Mouse (Mus musculus): ENCODE data around the gene Slc19a2.
"Not testable (repeated sequence)": the region's sequence is repeated elsewhere in the genome, so short reads cannot be mapped to it uniquely, and the experiment has no call there.

The Slc19a2 gene

DNA sequence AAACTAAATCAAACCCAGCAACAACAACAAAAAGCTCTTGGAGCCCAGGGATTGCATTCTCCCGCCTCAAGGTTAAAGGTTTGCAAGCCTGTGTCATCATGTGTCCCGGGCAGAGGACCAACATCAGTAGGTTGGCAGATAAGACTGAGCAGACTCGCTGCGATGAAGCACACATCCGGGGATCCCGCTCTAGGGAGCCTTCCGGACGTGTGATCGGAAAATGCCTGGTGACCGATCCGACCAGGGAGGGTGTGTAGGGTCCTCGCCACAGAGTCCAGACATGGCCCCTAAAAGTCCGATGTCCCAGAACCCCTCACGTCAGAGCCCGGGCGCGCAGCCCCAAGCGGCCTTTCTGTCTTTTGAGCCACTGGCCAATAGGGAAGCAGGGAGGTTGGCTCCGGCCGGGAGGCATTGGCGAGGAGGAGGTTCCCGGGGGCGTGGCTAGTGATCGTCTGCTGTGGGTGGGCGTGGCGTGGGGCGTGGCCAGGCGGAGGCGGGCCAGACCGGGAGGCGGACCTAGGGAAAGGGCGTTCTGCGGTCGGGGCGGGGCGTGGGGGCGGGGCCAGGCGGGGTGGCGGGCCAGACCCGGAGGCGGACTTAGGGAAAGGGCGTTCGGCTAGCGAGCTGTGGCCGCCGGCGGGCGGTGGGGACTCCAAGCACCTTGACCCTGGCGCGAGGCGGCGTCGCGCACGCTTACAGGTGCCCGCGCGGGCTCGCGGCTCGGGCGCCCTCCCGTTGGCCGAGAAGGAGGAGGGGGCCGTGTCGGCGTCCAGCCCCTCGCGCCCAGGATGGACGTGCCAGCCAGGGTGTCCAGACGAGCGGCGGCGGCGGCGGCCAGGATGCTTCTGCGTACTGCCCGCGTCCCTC lies at the start of gene Slc19a2:
Gene Slc19a2, plus strand, starts transcription at position 582 of the 867 bp plus-strand sequence.
- in situ Hi-C loops (cut with MboI, MseI): no loop called here

DNA sequence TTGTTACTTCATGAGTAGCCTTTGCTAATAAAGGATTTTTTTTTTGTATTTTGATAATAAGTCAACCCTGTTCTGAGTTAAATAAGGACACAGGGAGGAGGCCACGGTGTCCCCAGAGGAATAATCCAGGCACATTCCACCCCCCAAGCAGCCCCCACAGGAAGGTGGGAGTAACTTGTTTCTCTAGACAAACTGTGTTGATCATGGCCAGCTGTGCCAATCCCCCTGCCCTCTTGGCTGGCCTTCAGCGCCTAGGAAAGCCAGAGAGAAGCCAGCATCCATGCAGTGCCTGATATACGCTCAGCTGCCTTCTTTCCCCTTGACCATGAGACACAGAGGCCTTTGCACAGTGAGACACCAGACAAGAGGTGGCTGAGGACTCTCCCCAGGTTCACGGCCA lies 49.3 kb upstream of the Slc19a2 start:
- in situ Hi-C loops (cut with MboI, MseI): no loop called here

DNA sequence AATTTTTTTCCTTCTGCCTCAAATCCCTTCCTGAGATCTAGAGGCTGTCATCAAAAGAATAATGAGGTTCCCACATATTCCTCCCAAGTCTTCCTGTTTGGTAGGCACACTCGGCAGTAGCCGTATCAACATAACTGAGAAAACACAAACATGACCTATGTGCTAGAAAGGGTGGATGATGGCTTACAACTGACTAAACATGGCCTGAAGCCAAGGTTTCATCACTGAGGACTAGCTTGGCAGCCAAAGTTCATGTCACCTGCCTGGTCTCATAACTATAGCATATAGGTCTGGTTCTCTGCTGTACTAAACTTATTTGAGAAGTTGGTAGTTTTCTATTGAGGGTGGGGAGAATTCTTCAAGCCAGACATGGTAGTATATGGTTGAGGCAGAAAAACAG lies 40.4 kb upstream of the Slc19a2 start:
- in situ Hi-C loops (cut with MboI, MseI): loop anchor here in 1 of 2 experiments (10.0 kb wide), 1 partner anchor 1746 kb away; no protein-coding TSS in a partner anchor

DNA sequence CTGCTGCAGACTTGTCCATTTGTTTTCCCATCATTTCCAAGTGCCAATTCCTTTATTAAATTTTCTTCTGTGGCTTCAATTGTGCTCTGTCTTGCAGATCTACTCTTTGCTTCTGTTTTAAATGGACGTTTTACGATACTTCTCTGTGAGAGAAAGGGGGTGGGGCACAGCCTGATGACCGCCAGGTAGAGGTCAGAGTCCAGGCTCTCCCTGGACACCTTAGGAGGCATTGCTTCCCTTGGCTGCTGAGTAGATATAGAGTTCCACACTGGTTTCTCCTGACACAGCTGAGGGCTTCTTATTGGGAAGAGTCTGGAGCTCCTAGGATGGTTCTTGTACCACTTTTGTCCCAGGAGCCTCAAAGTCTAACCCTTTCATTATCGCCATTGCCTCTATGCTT lies 37.9 kb upstream of the Slc19a2 start:
- in situ Hi-C loops (cut with MboI, MseI): no loop called here

DNA sequence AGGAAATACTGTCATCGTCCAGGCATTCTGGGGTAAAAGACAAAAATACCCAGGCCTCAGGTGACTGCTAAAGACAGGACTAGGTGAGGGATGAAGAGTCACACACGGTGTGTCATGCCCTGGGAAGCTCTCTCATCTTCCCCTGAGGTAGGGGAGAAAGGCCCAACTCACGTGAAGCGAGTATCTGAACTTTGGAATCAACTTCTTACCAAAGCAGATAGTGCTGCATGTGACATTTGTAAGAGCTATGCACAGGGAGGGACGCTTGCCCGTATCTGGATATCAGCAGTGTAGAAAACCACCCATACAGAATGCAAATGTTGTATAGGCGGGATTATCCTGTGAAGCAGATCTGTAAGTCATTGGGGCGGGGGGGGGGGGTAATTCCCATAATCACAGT lies 36.2 kb upstream of the Slc19a2 start:
- in situ Hi-C loops (cut with MboI, MseI): no loop called here

DNA sequence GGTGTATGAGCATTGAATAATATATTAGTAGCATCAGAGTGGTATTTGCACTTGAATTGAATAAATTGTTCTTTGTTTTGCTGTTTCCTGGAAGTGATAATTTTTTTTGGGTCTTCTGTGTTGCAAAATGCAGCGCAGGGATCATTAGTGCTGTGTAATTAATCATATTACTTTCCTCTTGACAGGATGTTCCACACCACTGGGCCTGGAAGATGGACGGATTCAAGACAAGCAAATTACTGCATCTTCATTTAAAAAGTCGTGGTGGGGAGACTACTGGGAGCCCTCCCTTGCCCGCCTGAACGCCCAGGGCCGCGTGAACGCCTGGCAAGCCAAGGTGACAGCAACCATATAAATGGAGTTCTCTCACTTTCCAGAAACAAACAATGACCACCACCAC lies 34.7 kb upstream of the Slc19a2 start:
- in situ Hi-C loops (cut with MboI, MseI): no loop called here

DNA sequence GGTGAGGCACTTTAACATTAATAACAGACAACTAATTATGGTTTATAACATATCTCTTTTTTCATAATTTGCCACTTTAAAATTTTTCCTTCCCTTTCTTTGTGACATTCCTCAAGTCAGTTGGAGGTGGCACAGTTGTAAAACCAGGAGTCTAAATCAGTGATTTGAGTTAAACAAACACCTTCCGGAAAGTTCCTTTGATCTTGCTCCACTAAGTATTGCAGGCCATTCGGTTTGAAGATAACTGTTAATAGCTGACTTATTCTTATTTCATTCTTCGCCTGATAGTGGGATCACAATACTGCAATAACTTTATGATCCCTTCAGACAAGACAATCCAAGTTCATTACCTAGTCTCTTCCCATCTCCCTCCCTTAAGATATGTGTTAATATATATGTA lies 33.7 kb upstream of the Slc19a2 start:
- in situ Hi-C loops (cut with MboI, MseI): no loop called here

DNA sequence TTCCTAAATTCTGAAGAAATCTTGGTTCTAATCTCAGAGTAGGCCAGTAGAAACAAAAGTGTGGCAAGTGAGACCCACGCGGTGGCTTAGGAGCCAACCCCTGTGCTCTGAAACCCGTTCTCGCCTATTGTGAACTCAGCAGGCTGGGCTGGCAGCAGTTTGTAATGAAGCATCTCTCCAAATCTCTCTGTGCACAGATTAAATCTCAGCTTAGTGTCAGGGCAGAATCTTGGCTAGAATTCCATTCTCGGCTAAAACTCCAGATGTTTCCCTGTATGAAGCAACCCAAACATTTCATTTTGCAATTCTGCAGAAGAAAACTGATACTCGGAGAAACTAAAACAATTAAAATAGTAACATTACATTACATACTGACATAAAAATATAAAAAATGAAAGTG lies 33.3 kb upstream of the Slc19a2 start:
- in situ Hi-C loops (cut with MboI, MseI): no loop called here

DNA sequence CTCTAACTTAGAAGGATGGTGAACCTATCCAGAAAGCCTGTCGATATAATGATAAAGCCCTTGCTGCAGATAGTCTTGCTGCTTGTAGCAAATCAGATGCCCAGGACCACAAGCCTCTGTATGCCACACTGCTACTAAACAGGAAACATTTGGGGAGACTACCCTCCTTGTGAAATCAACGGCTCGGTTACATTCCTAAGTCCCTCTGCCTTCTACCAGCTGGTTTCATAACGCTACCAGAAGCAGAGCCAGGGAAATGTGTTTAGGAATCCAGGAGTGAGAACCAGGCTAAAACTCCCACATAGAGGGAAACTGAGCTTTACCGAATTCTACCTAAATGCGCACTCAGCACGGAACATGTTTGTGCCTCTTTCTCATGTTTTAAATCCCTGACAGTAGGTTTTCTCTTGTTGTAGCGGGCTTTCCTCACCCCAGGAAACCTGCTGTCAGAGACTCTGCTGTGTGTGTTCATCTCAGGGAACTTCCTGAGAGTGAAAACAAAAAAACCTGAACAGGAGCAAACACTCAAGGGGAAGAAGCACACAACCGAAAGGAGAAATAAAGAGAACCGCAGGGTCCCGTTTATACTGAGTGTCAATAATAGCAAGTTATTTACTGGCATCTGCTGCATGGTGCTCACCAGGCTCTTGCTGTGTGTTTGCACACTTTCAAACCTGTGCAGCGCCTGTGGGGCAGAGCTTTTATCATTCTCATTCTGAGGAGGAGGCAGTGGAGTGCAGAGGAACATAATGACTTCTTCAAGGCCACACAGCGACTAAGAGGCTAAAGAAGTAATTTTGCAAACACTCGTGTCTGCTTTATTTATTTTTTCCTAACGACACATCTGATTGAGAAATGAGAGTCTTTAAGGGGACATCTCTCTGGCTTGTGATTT lies 30.8 kb upstream of the Slc19a2 start:
- in situ Hi-C loops (cut with MboI, MseI): no loop called here

DNA sequence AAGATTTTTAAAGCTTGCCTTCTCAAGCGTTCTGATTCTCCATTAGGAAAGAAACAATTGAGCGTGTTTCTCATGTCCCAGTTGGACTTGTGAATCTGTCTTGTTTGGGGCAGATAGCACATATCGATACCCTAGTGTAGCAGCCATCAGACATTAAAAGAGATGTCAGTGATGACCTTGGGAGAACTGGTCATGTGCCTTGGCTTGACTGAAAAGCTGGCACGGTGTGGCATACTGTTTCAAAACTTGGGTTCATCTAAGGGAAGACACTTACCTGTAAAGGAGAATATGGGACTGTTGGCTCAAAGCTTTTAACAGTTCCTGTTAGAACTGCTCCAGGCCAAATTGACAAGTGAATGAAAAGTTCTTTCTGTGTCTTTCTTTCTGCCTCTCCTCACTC lies 28.6 kb upstream of the Slc19a2 start:
- in situ Hi-C loops (cut with MboI, MseI): no loop called here

DNA sequence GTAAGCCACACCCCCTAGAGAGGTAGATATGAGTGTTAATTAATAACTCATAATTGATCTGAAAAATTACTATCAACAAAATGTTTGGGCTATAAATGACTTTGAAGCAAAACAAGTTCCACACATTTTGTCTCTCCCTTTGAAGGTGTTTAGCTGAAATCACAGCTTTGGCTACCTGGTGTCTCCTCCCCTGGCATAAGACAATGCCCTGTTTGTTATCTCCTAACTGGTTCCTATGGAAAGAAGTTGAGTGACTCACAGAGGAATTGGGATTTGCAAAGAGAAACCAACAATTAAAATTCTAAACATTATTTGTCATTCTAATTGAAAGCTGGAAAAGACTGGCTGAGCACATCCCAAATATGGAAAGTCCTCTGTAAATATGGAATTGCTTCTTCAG lies 25.8 kb upstream of the Slc19a2 start:
- in situ Hi-C loops (cut with MboI, MseI): no loop called here

DNA sequence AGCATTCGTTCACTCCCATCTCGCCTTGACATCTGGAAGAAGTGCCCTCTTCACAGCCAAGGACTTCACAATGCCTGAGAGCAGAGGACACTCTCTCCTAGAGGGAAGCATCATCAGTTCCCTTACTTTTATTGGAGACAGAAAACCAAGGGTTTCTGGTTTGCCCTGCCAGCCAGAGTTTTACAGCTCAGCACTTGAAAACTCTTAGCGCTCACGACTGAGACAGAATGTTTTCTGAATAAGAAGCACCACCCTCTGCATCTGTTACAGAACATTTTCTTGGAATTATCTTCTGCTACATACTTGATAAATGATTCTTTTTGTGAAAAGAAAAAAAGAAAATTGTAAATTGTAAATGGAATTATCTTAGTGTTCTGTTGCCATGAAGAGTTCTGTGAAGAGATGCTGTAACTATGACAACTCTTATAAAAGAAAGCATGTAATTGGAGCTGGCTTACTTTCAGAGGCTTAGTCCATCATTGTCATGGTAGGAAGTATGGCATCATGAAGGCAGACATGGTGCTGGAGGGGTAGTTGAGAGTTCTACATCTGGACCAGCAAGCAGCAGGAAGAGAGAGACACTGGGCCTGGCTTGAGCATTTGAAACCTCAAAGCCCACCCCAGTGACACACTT lies 16.8 kb upstream of the Slc19a2 start:
- in situ Hi-C loops (cut with MboI, MseI): not testable (repeated sequence)

DNA sequence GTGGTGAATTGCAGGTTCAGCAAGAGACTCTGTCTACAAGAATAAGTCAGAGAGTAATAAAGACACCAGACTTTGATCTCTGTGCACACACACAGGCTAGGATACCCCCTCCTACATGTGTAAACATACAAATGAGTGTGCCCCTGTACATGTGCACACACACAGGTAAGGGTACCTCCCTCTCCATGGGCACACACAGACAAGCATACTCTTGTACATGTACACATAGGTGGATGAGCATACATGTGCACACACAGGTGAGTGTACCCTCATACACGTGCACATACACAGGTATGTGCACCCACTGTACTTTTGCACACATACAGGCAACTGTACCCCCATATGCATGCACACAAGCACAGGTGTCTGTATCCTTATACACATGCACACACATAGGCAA lies 15.4 kb upstream of the Slc19a2 start:
- in situ Hi-C loops (cut with MboI, MseI): no loop called here

DNA sequence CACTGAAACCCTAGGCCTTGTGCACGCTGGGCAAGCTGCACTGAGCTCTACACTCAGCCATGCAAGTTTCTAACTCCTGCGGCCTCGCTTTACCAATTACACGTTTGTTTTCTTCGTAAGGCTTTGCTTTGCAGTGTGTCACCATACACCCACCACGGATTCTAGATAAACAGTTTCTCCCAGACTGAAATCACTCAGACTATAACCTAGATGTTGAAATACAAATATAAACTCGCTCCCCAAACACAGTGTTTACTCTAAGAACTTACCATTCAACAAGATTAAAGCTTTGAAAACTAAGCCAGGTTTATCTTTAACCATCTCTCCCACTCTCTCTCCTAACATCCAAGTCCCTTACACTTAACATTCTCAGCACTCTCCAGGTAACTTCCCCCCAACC lies 13.8 kb upstream of the Slc19a2 start:
- in situ Hi-C loops (cut with MboI, MseI): no loop called here

DNA sequence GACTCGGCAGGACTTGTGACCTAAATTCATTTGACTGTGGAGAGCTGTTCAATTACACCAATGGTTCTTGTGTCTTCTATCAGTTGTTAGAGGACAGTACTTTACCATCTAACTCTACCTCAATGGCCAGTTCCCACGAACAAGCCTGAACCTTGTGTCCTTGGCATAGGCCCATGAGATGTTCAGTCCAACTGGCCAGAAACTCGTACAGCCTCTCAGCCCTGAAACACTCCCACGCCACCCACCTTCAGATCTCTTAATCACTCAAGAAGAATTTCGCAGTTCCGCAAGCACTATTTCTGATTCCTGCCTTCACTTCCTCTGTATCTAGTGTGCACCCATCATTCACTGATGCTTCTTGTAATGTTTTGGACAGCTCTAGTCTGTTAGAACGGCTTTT lies 12.8 kb upstream of the Slc19a2 start:
- in situ Hi-C loops (cut with MboI, MseI): no loop called here

DNA sequence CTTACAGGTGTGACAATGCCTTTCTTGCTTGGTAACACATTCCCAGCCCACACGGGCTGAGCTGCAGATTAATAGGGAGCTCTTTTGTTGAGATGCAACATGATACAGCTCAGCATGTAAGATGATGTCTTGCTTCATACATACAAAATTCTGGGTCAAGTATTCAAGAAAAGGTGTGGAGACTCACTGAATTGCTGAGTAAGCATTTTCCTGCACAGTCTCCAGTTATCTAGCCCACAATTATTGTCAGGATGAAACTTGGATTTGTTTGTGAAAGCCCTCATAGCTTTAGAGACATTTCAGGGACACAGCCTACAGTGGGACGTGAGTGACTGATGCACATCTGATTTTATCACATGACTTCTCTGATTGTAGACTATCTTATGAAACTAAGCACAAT lies 7.4 kb upstream of the Slc19a2 start:
- in situ Hi-C loops (cut with MboI, MseI): no loop called here

DNA sequence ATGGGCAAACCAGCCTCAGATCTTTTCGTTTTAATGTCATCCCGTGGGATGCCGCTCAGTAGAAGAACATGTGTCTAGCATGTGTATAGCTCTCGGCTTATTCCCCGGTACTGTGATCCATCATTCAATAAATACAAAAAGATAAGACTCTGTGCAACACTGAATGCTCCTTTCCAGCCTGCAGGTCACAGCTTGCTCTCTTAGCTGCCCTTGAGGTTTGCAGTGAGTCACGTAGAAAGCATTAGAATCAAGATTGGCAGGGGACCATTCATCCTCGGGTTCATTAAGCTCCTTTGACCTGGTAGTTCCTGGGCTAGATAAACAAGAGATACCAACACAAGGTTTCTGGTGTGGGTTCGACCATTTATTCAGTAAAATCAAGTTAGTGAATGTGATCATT lies 6.0 kb upstream of the Slc19a2 start:
- in situ Hi-C loops (cut with MboI, MseI): no loop called here

DNA sequence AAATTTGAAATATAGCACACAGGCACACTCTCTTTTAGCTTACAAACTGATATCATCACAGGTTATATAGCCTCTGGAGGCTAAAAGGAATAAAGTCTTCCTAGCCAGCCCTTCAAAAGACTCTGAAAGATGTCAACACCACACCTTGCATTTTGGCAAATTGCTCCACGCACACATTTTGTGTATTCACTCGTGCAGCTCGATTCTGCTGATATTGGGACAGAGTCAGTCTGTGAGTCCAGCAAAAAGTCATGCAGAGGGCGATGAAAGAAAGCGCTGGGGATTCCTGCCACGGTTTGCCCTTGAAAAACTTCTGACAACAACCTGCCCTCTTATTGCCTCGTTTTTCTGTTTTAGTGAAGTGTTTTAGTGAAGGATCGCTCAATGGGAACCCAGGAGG lies 1.4 kb upstream of the Slc19a2 start:
- in situ Hi-C loops (cut with MboI, MseI): no loop called here

DNA sequence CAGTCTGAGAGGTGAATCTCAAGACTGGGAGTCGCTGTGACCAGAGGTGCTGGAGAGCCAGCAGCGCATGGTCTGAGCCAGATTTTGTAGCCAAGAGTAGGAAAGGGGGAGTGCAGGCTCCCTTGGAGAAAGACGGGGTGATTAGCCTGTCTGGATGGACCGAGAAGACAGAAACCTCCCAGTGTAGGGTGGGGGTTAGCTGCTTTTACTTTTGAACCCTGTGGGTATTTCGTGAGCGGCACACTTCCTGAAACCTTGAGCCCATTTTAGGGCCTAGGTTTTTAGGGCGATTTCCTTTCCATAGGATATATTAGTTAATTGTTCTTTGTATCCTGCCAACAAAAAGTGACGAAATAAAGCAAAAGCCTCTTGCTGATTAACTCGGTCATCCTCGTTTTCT lies 875 bp upstream of the Slc19a2 start:
- in situ Hi-C loops (cut with MboI, MseI): no loop called here

DNA sequence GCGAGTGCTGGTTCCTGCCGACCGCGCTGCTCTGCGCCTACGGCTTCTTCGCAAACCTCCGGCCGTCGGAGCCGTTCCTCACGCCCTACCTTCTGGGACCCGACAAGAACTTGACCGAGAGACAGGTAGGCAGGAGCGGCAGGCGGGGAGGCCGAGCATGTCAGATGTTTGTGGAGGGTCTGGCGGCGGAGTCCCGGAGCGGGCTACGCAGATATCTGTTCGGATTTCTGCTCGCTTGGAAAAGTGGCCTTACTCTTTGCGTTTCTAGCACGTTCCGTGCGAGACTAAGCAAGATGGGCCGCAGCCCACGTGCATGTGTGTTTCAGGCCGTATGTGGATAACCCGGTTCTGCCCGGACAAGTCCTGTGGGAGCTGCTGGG lies 476 bp downstream of the Slc19a2 start:
- in situ Hi-C loops (cut with MboI, MseI): no loop called here

DNA sequence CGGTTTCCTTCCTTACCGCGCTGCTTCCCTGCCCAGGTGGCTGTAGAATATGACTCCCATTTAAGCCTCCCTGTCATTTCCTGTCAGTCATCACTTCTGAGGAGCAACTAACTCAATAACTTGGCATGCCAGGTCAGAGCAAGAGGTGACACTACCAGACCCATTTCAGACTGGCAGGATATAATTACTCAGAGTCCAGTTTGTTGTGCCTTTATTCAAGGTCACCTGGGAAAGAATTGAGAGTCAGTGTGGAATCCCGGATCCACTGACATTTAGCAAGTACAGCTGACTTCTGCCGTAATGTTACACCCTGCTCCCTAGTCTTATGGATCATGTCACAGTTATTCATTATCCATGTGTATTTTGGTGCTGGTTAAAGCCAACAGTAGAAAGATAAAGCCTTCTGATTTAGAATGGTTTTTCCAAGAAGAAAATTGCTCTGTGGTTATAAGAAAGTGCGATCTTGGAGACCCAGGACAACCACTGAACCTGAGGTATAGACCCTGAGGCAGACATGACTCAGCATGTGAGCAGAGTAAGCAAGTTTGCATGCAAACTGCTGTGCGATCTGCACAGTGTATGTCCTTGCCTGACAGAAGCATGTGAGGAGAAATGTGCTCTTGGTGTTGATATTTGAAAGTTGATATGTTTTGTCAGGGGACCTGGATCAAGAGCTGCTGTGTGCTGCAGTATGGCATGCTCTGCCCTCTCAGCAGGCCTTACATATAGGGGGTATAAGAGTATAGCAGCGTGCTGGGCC lies 1.7 kb downstream of the Slc19a2 start:
- in situ Hi-C loops (cut with MboI, MseI): loop anchor here in 1 of 2 experiments (25.0 kb wide), 1 partner anchor 1587 kb away; no protein-coding TSS in a partner anchor

All from T-helper 17 cell (primary cell).